Comparison of ENCODE assay signal across 9 mouse cellular contexts in genomic region chr11:103920665-103921064, GRCm38 (mm10). TPM values are rescaled to one million over a fixed set of nuclear protein-coding genes. Genes with fewer than 3 reads are reported as not detected.
DNase-seq lines count a peak whose midpoint lies in the region; ATAC-seq and TF ChIP-seq lines count a peak whose summit lies in the region.
"Had no signal": no experiment of that assay in that cellular context is flagged by ENCODE, and none has a peak within 500 bp of the region (broad histone marks: within the 10 kb centered on the region; RNA-seq: fewer than 3 reads in every experiment).

No protein-coding gene starts in this region.

- ATAC-seq in liver, embryonic 11.5 days (replicated peaks; ENCODE audit: low FRiP score): no peak

- H3K36me3 ChIP-seq in liver, embryonic 11.5 days (ENCODE audit: control insufficient read depth, insufficient read depth, low read length): no peaks in the 10 kb centered on the region

- WGBS in liver, embryonic 11.5 days: 66% methylated on average over 5 of the region's 5 CpGs

- H3K4me1 ChIP-seq in liver, embryonic 11.5 days (replicated peaks; ENCODE audit: control insufficient read depth, insufficient read depth, low read length): no peaks in the 10 kb centered on the region
- H3K4me1 ChIP-seq: midbrain, embryonic 12.5 days had no signal

- peak; percentile 47 to 82 for DNase-seq in adrenal gland, adult (ENCODE audit: inconsistent age in 2 of 2, low spot score in 1 of 2)
- DNase-seq in adrenal gland, postnatal 4 days (ENCODE audit: low spot score in 2 of 2): no peak
- DNase-seq in urinary bladder, postnatal 14 days (ENCODE audit: low spot score): peak; percentile 59
- DNase-seq in urinary bladder, postnatal 10 days (ENCODE audit: low spot score): no peak
- peak; percentile 57 for DNase-seq in liver, embryonic 11.5 days (ENCODE audit: low spot score)
- no peak for DNase-seq in cerebellum, adult 9-11 months
- no peak for DNase-seq in frontal cortex, postnatal 10 days (ENCODE audit: low spot score in 2 of 2)
- no peak for DNase-seq in layer of hippocampus, adult 2 months (ENCODE audit: low spot score in 2 of 2)

- H3K27me3 ChIP-seq in liver, embryonic 11.5 days (replicated peaks; ENCODE audit: control insufficient read depth, insufficient read depth, low read length): no peaks in the 10 kb centered on the region
- H3K27me3 ChIP-seq: midbrain, embryonic 12.5 days had no signal

- no peak overlapping the region for H3K9ac ChIP-seq in liver, embryonic 11.5 days (ENCODE audit: low read depth, low read length)
- H3K9ac ChIP-seq: midbrain, embryonic 12.5 days had no signal

- no peak overlapping the region for H3K4me3 ChIP-seq in liver, embryonic 11.5 days (ENCODE audit: low read depth, low read length)
- no peak overlapping the region for H3K4me3 ChIP-seq in layer of hippocampus, adult 2 months
- H3K4me3 ChIP-seq: midbrain, embryonic 12.5 days had no signal

- no peak overlapping the region for H3K27ac ChIP-seq in liver, embryonic 11.5 days (ENCODE audit: low read depth, low read length)
- H3K27ac ChIP-seq in layer of hippocampus, adult 2 months: no peak overlapping the region
- H3K27ac ChIP-seq: midbrain, embryonic 12.5 days had no signal

- H3K9me3 ChIP-seq in liver, embryonic 11.5 days (ENCODE audit: control insufficient read depth, low read length): no peaks in the 10 kb centered on the region
- H3K9me3 ChIP-seq: midbrain, embryonic 12.5 days had no signal

- no peak for TF ChIP-seq CTCF in layer of hippocampus, adult 2 months (conservative IDR thresholded peaks at IDR 0.05)

- H3K4me2 ChIP-seq in liver, embryonic 11.5 days: no peak overlapping the region
- H3K4me2 ChIP-seq: midbrain, embryonic 12.5 days had no signal

RNA-seq across cellular contexts. Expression of gene Nsf, which starts 33.2 kb away (rescaled TPM):
- 10 to 100 TPM; 96.6 to 99.5 TPM for total RNA-seq in adrenal gland, postnatal 4 days (2021)
- polyA plus RNA-seq in liver, embryonic 11.5 days (2014; fragmentation: Nextera tagmentation; extraction: Ambion mirVana): 50.3 and 54.3 TPM in 2 replicates
- total RNA-seq in layer of hippocampus, adult 2 months (2021): 1,000 to 10,000 TPM; 1,134 to 1,252 TPM

RNA-seq across cellular contexts. Expression of gene Arf2, which starts 45.9 kb away (rescaled TPM):
- total RNA-seq in adrenal gland, postnatal 4 days (2021): 10 to 100 TPM; 53.1 to 54.3 TPM
- polyA plus RNA-seq in liver, embryonic 11.5 days (2014; fragmentation: Nextera tagmentation; extraction: Ambion mirVana): 28.2 and 32.7 TPM in 2 replicates
- 10 to 100 TPM; 39.7 to 47.0 TPM for total RNA-seq in layer of hippocampus, adult 2 months (2021)

Comparison
In these comparisons a context has a peak if more than half of its experiments do, and no peak if none do; other contexts are left out.
1. DNase-seq: peak in adrenal gland, adult (2 of 2), urinary bladder, postnatal 14 days (single experiment) and liver, embryonic 11.5 days (single experiment); none in adrenal gland, postnatal 4 days (0 of 2), urinary bladder, postnatal 10 days (single experiment), cerebellum, adult 9-11 months (single experiment), frontal cortex, postnatal 10 days (0 of 2) and layer of hippocampus, adult 2 months (0 of 2).
2. RNA of gene Nsf, which starts 33.2 kb away (total RNA-seq): 1,134 to 1,252 TPM in layer of hippocampus, adult 2 months; 96.6 to 99.5 TPM in adrenal gland, postnatal 4 days; every median in the first group is over 10 times any median in the second.